ENCODE assay signal across 24 mouse cellular contexts in the genomic region with DNA sequence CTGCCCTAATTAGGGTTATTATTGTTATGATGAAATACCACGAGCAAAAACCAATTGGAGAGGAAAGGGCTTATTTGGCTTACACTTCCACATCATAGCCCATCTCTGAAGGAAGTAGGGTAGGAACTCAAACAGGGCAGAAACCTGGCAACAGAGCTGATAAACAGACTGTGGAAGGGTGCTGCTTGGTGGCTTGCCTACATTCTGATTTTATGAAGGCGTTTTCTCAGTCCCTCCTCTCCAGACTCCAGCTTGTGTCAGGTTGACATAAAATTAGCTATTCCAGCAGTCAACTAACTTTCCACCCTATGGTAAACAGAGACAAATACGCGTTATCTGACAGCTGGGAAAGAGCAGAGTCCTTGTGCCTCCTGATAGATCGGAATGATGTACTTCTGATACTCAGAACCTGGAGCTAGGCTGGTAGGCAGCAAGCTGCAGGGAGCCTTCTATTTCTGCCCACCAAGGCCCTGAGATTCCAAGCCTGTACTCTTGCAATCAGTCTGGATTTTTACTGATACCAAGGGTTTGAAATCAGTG. TPM values are rescaled to one million over a fixed set of nuclear protein-coding genes. Genes with fewer than 3 reads are reported as not detected.
DNase-seq lines count a peak whose midpoint lies in the region; ATAC-seq and TF ChIP-seq lines count a peak whose summit lies in the region.
"Had no signal": no experiment of that assay in that cellular context is flagged by ENCODE, and none has a peak within 500 bp of the region (broad histone marks: within the 10 kb centered on the region; RNA-seq: fewer than 3 reads in every experiment).

No protein-coding gene starts in this region.

- H3K9ac ChIP-seq in midbrain, embryonic 16.5 days (ENCODE audit: low read depth, low read length) = no peak overlapping the region
- no peak overlapping the region for H3K9ac ChIP-seq in midbrain, embryonic 15.5 days

- no peak for TF ChIP-seq CTCF in left cerebral cortex, adult 2 months (IDR thresholded peaks at IDR 0.05)

- no peak for ATAC-seq in midbrain, embryonic 16.5 days
- no peak for ATAC-seq in midbrain, embryonic 15.5 days (replicated peaks)

- H3K4me3 ChIP-seq in left cerebral cortex, adult 2 months = no peak overlapping the region
- H3K4me3 ChIP-seq in midbrain, embryonic 16.5 days (ENCODE audit: low read depth, low read length) = no peak overlapping the region
- no peak overlapping the region for H3K4me3 ChIP-seq in midbrain, embryonic 15.5 days

- H3K27me3 ChIP-seq in midbrain, embryonic 16.5 days (ENCODE audit: control insufficient read depth, insufficient read depth, low read depth, low read length) = no peaks in the 10 kb centered on the region
- H3K27me3 ChIP-seq in midbrain, embryonic 15.5 days (replicated peaks) = no peaks in the 10 kb centered on the region
- H3K27me3 ChIP-seq: megakaryocyte, embryonic 14.5 days had no signal

- H3K27ac ChIP-seq in left cerebral cortex, adult 2 months = peak overlapping the region; percentile 63; the same call in 1 of the 2 replicates
- no peak overlapping the region for H3K27ac ChIP-seq in midbrain, embryonic 16.5 days (ENCODE audit: low read length)
- H3K27ac ChIP-seq in midbrain, embryonic 15.5 days = no peak overlapping the region

- H3K36me3 ChIP-seq in midbrain, embryonic 16.5 days (ENCODE audit: control insufficient read depth, insufficient read depth, low read length) = no peaks in the 10 kb centered on the region
- H3K36me3 ChIP-seq in midbrain, embryonic 15.5 days (replicated peaks) = no peaks in the 10 kb centered on the region

- WGBS in midbrain, embryonic 16.5 days = 75% methylated on average over 5 of the region's 5 CpGs
- WGBS in midbrain, embryonic 15.5 days = 81% methylated on average over 5 of the region's 5 CpGs

- H3K4me1 ChIP-seq in midbrain, embryonic 16.5 days (ENCODE audit: control insufficient read depth, insufficient read depth, low read length) = peaks cover 7% of the 10 kb centered on the region; the same call in 1 of the 2 replicates
- H3K4me1 ChIP-seq in midbrain, embryonic 15.5 days = peaks cover 11% of the 10 kb centered on the region; the same call in 1 of the 2 replicates

- intact Hi-C loops in left cerebral cortex, adult 2 months (cut with DNase I) = no loop called here
- intact Hi-C loops in left cerebral cortex, postnatal 10 days (cut with DNase I) = no loop called here

- H3K4me2 ChIP-seq in midbrain, embryonic 16.5 days (ENCODE audit: low read length) = peak overlapping the region; percentile 82; the same call in 1 of the 2 replicates
- no peak overlapping the region for H3K4me2 ChIP-seq in midbrain, embryonic 15.5 days

- no peaks in the 10 kb centered on the region for H3K9me3 ChIP-seq in midbrain, embryonic 16.5 days (replicated peaks; ENCODE audit: control insufficient read depth, low read length, poor library complexity, severe bottlenecking)
- H3K9me3 ChIP-seq in midbrain, embryonic 15.5 days = no peaks in the 10 kb centered on the region
- H3K9me3 ChIP-seq: megakaryocyte, embryonic 14.5 days had no signal

- DNase-seq in cerebellum, adult 9-10 months = peak; percentile 14
- no peak for DNase-seq in cerebellum, postnatal 4 days (ENCODE audit: low spot score in 2 of 2)
- no peak for DNase-seq in left cerebral cortex, adult 2 months (ENCODE audit: extremely low spot score in 1 of 2, low spot score in 2 of 2)
- no peak for DNase-seq in left cerebral cortex, postnatal 10 days (ENCODE audit: extremely low spot score in 1 of 2, low spot score in 2 of 2)
- no peak for DNase-seq in retina, embryonic 14.5 days (ENCODE audit: low spot score)
- DNase-seq in lung, postnatal 10 days = no peak
- DNase-seq: adrenal gland, postnatal 14 days; cerebellum, adult 18-20 months; forebrain, postnatal 0 days; gastrocnemius, postnatal 25 days; heart, postnatal 14 days; lung, postnatal 14 days; right cerebral cortex, postnatal 14 days had no signal

RNA-seq across cellular contexts. Expression of gene Fam213a, which starts 1.2 kb away (rescaled TPM):
- 100 to 1,000 TPM; 106 to 123 TPM for total RNA-seq in left cerebral cortex, adult 2 months (2021)
- 100 to 1,000 TPM in 1 of 2 experiments, 10 to 100 TPM in 1; 97.0 to 101 TPM for total RNA-seq in left cerebral cortex, postnatal 10 days (2021)
- polyA plus RNA-seq in midbrain, embryonic 16.5 days (2015; fragmentation: Nextera tagmentation; extraction: Ambion mirVana) = 105 and 111 TPM in 2 replicates
- polyA plus RNA-seq in midbrain, embryonic 15.5 days (2015; fragmentation: Nextera tagmentation; extraction: Ambion mirVana) = 85.6 and 88.5 TPM in 2 replicates

RNA-seq across cellular contexts. Expression of gene Tspan14, which starts 48.2 kb away (rescaled TPM):
- total RNA-seq in left cerebral cortex, adult 2 months (2021) = 10 to 100 TPM; 50.2 to 52.1 TPM
- total RNA-seq in left cerebral cortex, postnatal 10 days (2021) = 10 to 100 TPM; 63.3 to 64.5 TPM
- 61.7 and 66.1 TPM in 2 replicates for polyA plus RNA-seq in midbrain, embryonic 16.5 days (2015; fragmentation: Nextera tagmentation; extraction: Ambion mirVana)
- 68.9 and 75.2 TPM in 2 replicates for polyA plus RNA-seq in midbrain, embryonic 15.5 days (2015; fragmentation: Nextera tagmentation; extraction: Ambion mirVana)

RNA-seq across cellular contexts. Expression of gene Dydc2, which starts 54.2 kb away (rescaled TPM):
- total RNA-seq in left cerebral cortex, adult 2 months (2021) = 1 to 10 TPM in 1 of 2 experiments, under 1 TPM in 1; 0.75 to 1.2 TPM
- total RNA-seq in left cerebral cortex, postnatal 10 days (2021) = under 1 TPM; 0.73 to 0.75 TPM
- 1.2 and 1.4 TPM in 2 replicates for polyA plus RNA-seq in midbrain, embryonic 16.5 days (2015; fragmentation: Nextera tagmentation; extraction: Ambion mirVana)
- 0.95 and 1.4 TPM in 2 replicates for polyA plus RNA-seq in midbrain, embryonic 15.5 days (2015; fragmentation: Nextera tagmentation; extraction: Ambion mirVana)
- total RNA-seq: common myeloid progenitor, adult 5-6 weeks; gastrocnemius, postnatal 25 days; heart, postnatal 14 days; liver, adult 2 months had no signal
- polyA plus RNA-seq: activated CD4-positive, CD25-positive, alpha-beta regulatory T cell, adult 4 months; intestine, postnatal 0 days; kidney, embryonic 16.5 days; liver, adult 2 months; spleen, adult 2 months; stomach, embryonic 16.5 days had no signal

RNA-seq across cellular contexts. Expression of gene Dydc1, which starts 57.9 kb away (rescaled TPM):
- not detected for total RNA-seq in left cerebral cortex, adult 2 months (2021)
- total RNA-seq in left cerebral cortex, postnatal 10 days (2021) = not detected
- not detected in 2 replicates for polyA plus RNA-seq in midbrain, embryonic 16.5 days (2015; fragmentation: Nextera tagmentation; extraction: Ambion mirVana)
- polyA plus RNA-seq in midbrain, embryonic 15.5 days (2015; fragmentation: Nextera tagmentation; extraction: Ambion mirVana) = not detected in 2 replicates
- total RNA-seq: adrenal gland, postnatal 14 days; common myeloid progenitor, adult 5-6 weeks; forebrain, postnatal 0 days; gastrocnemius, postnatal 25 days; heart, postnatal 14 days; layer of hippocampus, adult 18-20 months; liver, adult 2 months had no signal
- polyA plus RNA-seq: activated CD4-positive, CD25-positive, alpha-beta regulatory T cell, adult 4 months; intestine, postnatal 0 days; kidney, embryonic 16.5 days; liver, adult 2 months; spleen, adult 2 months; stomach, embryonic 16.5 days had no signal
